Mouse (Mus musculus): ENCODE measurements around the gene Ccdc125. TPM values are rescaled to one million over a fixed set of nuclear protein-coding genes. Genes with fewer than 3 reads are reported as not detected.

Ccdc125 gene
- polyA plus RNA-seq, 1 experiment from 2014 or later: 7.0 TPM

- H3K27ac ChIP-seq (ENCODE audit: low read depth): no peak overlapping the region
- ATAC-seq (no peak), DNase-seq (no peak)
- 92% methylated on average over 10 of the region's 10 CpGs for WGBS (ENCODE audit: insufficient replicate concordance)
- no peaks in the 10 kb centered on the region for H3K27me3 ChIP-seq (ENCODE audit: insufficient read depth, low read length)
- TF ChIP-seq CTCF (IDR thresholded peaks at IDR 0.05; ENCODE audit: low read depth) (no peak), EP300 (IDR thresholded peaks at IDR 0.05; ENCODE audit: low read depth) (no peak)
- H3K4me2 ChIP-seq (ENCODE audit: low read depth, low read length): no peak overlapping the region
- no peak overlapping the region for H3K4me3 ChIP-seq (ENCODE audit: low read depth, low read length)
- H3K9me3 ChIP-seq (ENCODE audit: low read length): no peaks in the 10 kb centered on the region
- H3K4me1 ChIP-seq (ENCODE audit: insufficient read depth): no peaks in the 10 kb centered on the region
- no peak overlapping the region for H3K9ac ChIP-seq (replicated peaks)
- H3K36me3 ChIP-seq (replicated peaks; ENCODE audit: insufficient read depth, low read length): peaks cover 54% of the 10 kb centered on the region
These were observed 29.3 kb downstream of the Ccdc125 start for GRCm38 (mm10) chr13:100698866-100699265.

- no peak for ATAC-seq
- Histone ChIP-seq H3K9me3 (ENCODE audit: low read length) (no peaks in the 10 kb centered on the region), H3K4me1 (ENCODE audit: insufficient read depth) (no peaks in the 10 kb centered on the region), H3K9ac (replicated peaks) (no peak overlapping the region), H3K4me3 (ENCODE audit: low read depth, low read length) (no peak overlapping the region), H3K36me3 (replicated peaks; ENCODE audit: insufficient read depth, low read length) (peaks cover 62% of the 10 kb centered on the region), H3K27ac (ENCODE audit: low read depth) (no peak overlapping the region), H3K4me2 (ENCODE audit: low read depth, low read length) (no peak overlapping the region), H3K27me3 (ENCODE audit: insufficient read depth, low read length) (no peaks in the 10 kb centered on the region)
- DNase-seq: no peak
- TF ChIP-seq EP300 (IDR thresholded peaks at IDR 0.05; ENCODE audit: low read depth): no peak
- TF ChIP-seq CTCF (IDR thresholded peaks at IDR 0.05; ENCODE audit: low read depth): peak; percentile 36; the same call in 1 of the 2 replicates
- WGBS (ENCODE audit: insufficient replicate concordance): 92% methylated on average over 2 of the region's 2 CpGs
These were observed 34.0 kb downstream of the Ccdc125 start for GRCm38 (mm10) chr13:100703468-100703867.

GRCm38 (mm10) chr13:100706206-100706605 is 36.7 kb downstream of the Ccdc125 start:
- H3K27ac ChIP-seq (ENCODE audit: low read depth): no peak overlapping the region
- DNase-seq: no peak
- no peak overlapping the region for H3K9ac ChIP-seq (replicated peaks)
- peaks cover 73% of the 10 kb centered on the region for H3K36me3 ChIP-seq (replicated peaks; ENCODE audit: insufficient read depth, low read length)
- no peak for ATAC-seq
- no peak overlapping the region for H3K4me3 ChIP-seq (ENCODE audit: low read depth, low read length)
- no peaks in the 10 kb centered on the region for H3K27me3 ChIP-seq (ENCODE audit: insufficient read depth, low read length)
- H3K4me1 ChIP-seq (ENCODE audit: insufficient read depth): no peaks in the 10 kb centered on the region
- TF ChIP-seq CTCF (IDR thresholded peaks at IDR 0.05; ENCODE audit: low read depth) (no peak), EP300 (IDR thresholded peaks at IDR 0.05; ENCODE audit: low read depth) (no peak)
- no peaks in the 10 kb centered on the region for H3K9me3 ChIP-seq (ENCODE audit: low read length)
- 96% methylated on average over 7 of the region's 7 CpGs for WGBS (ENCODE audit: insufficient replicate concordance)
- no peak overlapping the region for H3K4me2 ChIP-seq (ENCODE audit: low read depth, low read length)

- Histone ChIP-seq H3K9ac (replicated peaks) (no peak overlapping the region), H3K27ac (ENCODE audit: low read depth) (no peak overlapping the region), H3K36me3 (replicated peaks; ENCODE audit: insufficient read depth, low read length) (peaks cover 51% of the 10 kb centered on the region), H3K9me3 (ENCODE audit: low read length) (no peaks in the 10 kb centered on the region), H3K4me1 (ENCODE audit: insufficient read depth) (no peaks in the 10 kb centered on the region), H3K27me3 (ENCODE audit: insufficient read depth, low read length) (no peaks in the 10 kb centered on the region), H3K4me2 (ENCODE audit: low read depth, low read length) (no peak overlapping the region), H3K4me3 (ENCODE audit: low read depth, low read length) (no peak overlapping the region)
- TF ChIP-seq CTCF (IDR thresholded peaks at IDR 0.05; ENCODE audit: low read depth) (no peak), EP300 (IDR thresholded peaks at IDR 0.05; ENCODE audit: low read depth) (no peak)
- no peak for DNase-seq
- 62% methylated on average over 6 of the region's 6 CpGs for WGBS (ENCODE audit: insufficient replicate concordance)
- no peak for ATAC-seq
These were observed 46.0 kb downstream of the Ccdc125 start for GRCm38 (mm10) chr13:100715467-100715866.

GRCm38 (mm10) chr13:100721656-100722055 is 52.1 kb downstream of the Ccdc125 start:
- no peak overlapping the region for H3K9ac ChIP-seq (replicated peaks)
- 82% methylated on average over 5 of the region's 5 CpGs for WGBS (ENCODE audit: insufficient replicate concordance)
- H3K9me3 ChIP-seq (ENCODE audit: low read length): no peaks in the 10 kb centered on the region
- H3K27ac ChIP-seq (ENCODE audit: low read depth): no peak overlapping the region
- DNase-seq: no peak
- no peak for ATAC-seq
- H3K4me1 ChIP-seq (ENCODE audit: insufficient read depth): no peaks in the 10 kb centered on the region
- no peaks in the 10 kb centered on the region for H3K27me3 ChIP-seq (ENCODE audit: insufficient read depth, low read length)
- peaks cover 24% of the 10 kb centered on the region for H3K36me3 ChIP-seq (replicated peaks; ENCODE audit: insufficient read depth, low read length)
- no peak overlapping the region for H3K4me2 ChIP-seq (ENCODE audit: low read depth, low read length)
- TF ChIP-seq CTCF (IDR thresholded peaks at IDR 0.05; ENCODE audit: low read depth) (no peak), EP300 (IDR thresholded peaks at IDR 0.05; ENCODE audit: low read depth) (no peak)
- H3K4me3 ChIP-seq (ENCODE audit: low read depth, low read length): no peak overlapping the region

GRCm38 (mm10) chr13:100724051-100724754 is 54.7 kb downstream of the Ccdc125 start:
- TF ChIP-seq EP300 (IDR thresholded peaks at IDR 0.05; ENCODE audit: low read depth): no peak
- Histone ChIP-seq H3K4me1 (ENCODE audit: insufficient read depth) (peaks cover 4% of the 10 kb centered on the region), H3K9ac (replicated peaks) (no peak overlapping the region), H3K4me2 (ENCODE audit: low read depth, low read length) (no peak overlapping the region), H3K36me3 (replicated peaks; ENCODE audit: insufficient read depth, low read length) (peaks cover 18% of the 10 kb centered on the region), H3K4me3 (ENCODE audit: low read depth, low read length) (no peak overlapping the region), H3K9me3 (ENCODE audit: low read length) (no peaks in the 10 kb centered on the region), H3K27ac (ENCODE audit: low read depth) (no peak overlapping the region), H3K27me3 (ENCODE audit: insufficient read depth, low read length) (no peaks in the 10 kb centered on the region)
- ATAC-seq: no peak
- WGBS (ENCODE audit: insufficient replicate concordance): 83% methylated on average over 7 of the region's 7 CpGs
- DNase-seq: no peak

Data from liver, postnatal 0 days (tissue).